Mouse (Mus musculus) layer of hippocampus, postnatal 14 days (tissue): ENCODE results near the gene Egfl6. TPM values are rescaled to one million over a fixed set of nuclear protein-coding genes. Genes with fewer than 3 reads are reported as not detected.

Experiments
- DNase-seq, 2 experiments: peaks; one replicate each; pipeline ENCODE4 v3.0.0; 2021 to 2022; ENCODE audit warnings: low spot score in 2 of 2, mixed read lengths in 1 of 2
- long read RNA-seq, 2 experiments: library from polyadenylated mRNA; stranded (forward); transcript quantifications; one replicate each; pipeline ENCODE4 v2.0.0; 2021
- total RNA-seq, 2 experiments: library from RNA; stranded (reverse); gene quantifications; 2 replicates each; pipeline ENCODE4 v1.2.3; 2021

The Egfl6 gene
- 1 to 10 TPM; 4.5 to 5.1 TPM for total RNA-seq
- long read RNA-seq, experiment 1, transcript Egfl6-201 (12 exons, 2,704 nt), result major isoform, 8 of 9 reads
- long read RNA-seq, experiment 1, partial matches to known transcripts, result 1 of 9 reads
- long read RNA-seq, experiment 1, other reads (novel, unspliced or antisense), result 0 of 9 reads
- long read RNA-seq, experiment 2, transcript Egfl6-201 (12 exons, 2,704 nt), result major isoform, 5 of 5 reads
- long read RNA-seq, experiment 2, partial matches to known transcripts, result 0 of 5 reads
- long read RNA-seq, experiment 2, other reads (novel, unspliced or antisense), result 0 of 5 reads

GRCm38 (mm10) chrX:166584947-166585824, at the start of gene Egfl6:
Gene Egfl6, minus strand, starts transcription at chrX:166585720.
- DNase-seq, result no peak

- no peak for DNase-seq
Observed at GRCm38 (mm10) chrX:166626866-166627570, 41.5 kb upstream of the Egfl6 start.

GRCm38 (mm10) chrX:166626174-166626573, 40.7 kb upstream of the Egfl6 start:
- DNase-seq, result no peak

- DNase-seq, result no peak
Observed at GRCm38 (mm10) chrX:166623176-166623575, 37.7 kb upstream of the Egfl6 start.

GRCm38 (mm10) chrX:166621560-166622301, 36.2 kb upstream of the Egfl6 start:
- DNase-seq, result peak in 1 of 2 experiments; percentile 8

- DNase-seq, result no peak
Observed at GRCm38 (mm10) chrX:166620900-166621299, 35.4 kb upstream of the Egfl6 start.

- DNase-seq, result no peak
Observed at GRCm38 (mm10) chrX:166619084-166619483, 33.6 kb upstream of the Egfl6 start.

- DNase-seq, result no peak
Observed at GRCm38 (mm10) chrX:166615191-166615590, 29.7 kb upstream of the Egfl6 start.

- DNase-seq, result no peak
Observed at GRCm38 (mm10) chrX:166576111-166576510, 9.4 kb downstream of the Egfl6 start.

- DNase-seq, result no peak
Observed at GRCm38 (mm10) chrX:166565983-166566382, 19.5 kb downstream of the Egfl6 start.

- DNase-seq, result no peak
Observed at GRCm38 (mm10) chrX:166565401-166565800, 20.1 kb downstream of the Egfl6 start.

GRCm38 (mm10) chrX:166564900-166565299, 20.6 kb downstream of the Egfl6 start:
- DNase-seq, result no peak

- no peak for DNase-seq
Observed at GRCm38 (mm10) chrX:166559333-166559732, 26.2 kb downstream of the Egfl6 start.

GRCm38 (mm10) chrX:166552355-166552754, 33.2 kb downstream of the Egfl6 start:
- no peak for DNase-seq

GRCm38 (mm10) chrX:166546495-166546894, 39.0 kb downstream of the Egfl6 start:
- DNase-seq, result no peak

- DNase-seq, result no peak
Observed at GRCm38 (mm10) chrX:166535138-166535537, 50.4 kb downstream of the Egfl6 start.

- no peak for DNase-seq
Observed at GRCm38 (mm10) chrX:166533432-166533831, 52.1 kb downstream of the Egfl6 start.

GRCm38 (mm10) chrX:166531671-166532070, 53.8 kb downstream of the Egfl6 start:
- no peak for DNase-seq

GRCm38 (mm10) chrX:166528126-166528525, 57.4 kb downstream of the Egfl6 start:
- DNase-seq, result no peak

- DNase-seq, result no peak
Observed at GRCm38 (mm10) chrX:166525637-166526315, 59.7 kb downstream of the Egfl6 start.
